Mouse (Mus musculus): ENCODE data around the gene Mark2. TPM values are rescaled to one million over a fixed set of nuclear protein-coding genes. Genes with fewer than 3 reads are reported as not detected.
A peak's percentile ranks its signal among the peaks of the same experiment; 100 is the strongest.
"Not testable (repeated sequence)": the region's sequence is repeated elsewhere in the genome, so short reads cannot be mapped to it uniquely, and the experiment has no call there.

Gene Mark2
- 36.5 and 38.5 TPM in 2 replicates for polyA plus RNA-seq (2011; ENCODE audit: insufficient read length, low read depth, missing spikeins)

GRCm38 (mm10) chr19:7341512-7342397 is at the start of gene Mark2:
TSS of gene Mark2 (minus strand) at chr19:7341860.
- Histone ChIP-seq H3K4me1 (ENCODE audit: control insufficient read depth, insufficient read depth, low read length) (peaks cover 16% of the 10 kb centered on the region), H3K27ac (ENCODE audit: insufficient read depth, low read length) (peak within 1 kb of the TSS; percentile 20), H3K4me3 (ENCODE audit: insufficient read depth, low read length) (peak within 1 kb of the TSS; percentile 99)
- TF ChIP-seq CTCF (IDR thresholded peaks at IDR 0.05; ENCODE audit: borderline replicate concordance, insufficient read depth, low read length) = no peak
- peak; percentile 71 for TF ChIP-seq POLR2A (IDR thresholded peaks at IDR 0.05; ENCODE audit: low read depth, low read length)

- H3K4me3 ChIP-seq (ENCODE audit: insufficient read depth, low read length) = no peak overlapping the region
- TF ChIP-seq CTCF (IDR thresholded peaks at IDR 0.05; ENCODE audit: borderline replicate concordance, insufficient read depth, low read length) = no peak
- no peak for TF ChIP-seq POLR2A (IDR thresholded peaks at IDR 0.05; ENCODE audit: low read depth, low read length)
- no peaks in the 10 kb centered on the region for H3K4me1 ChIP-seq (ENCODE audit: control insufficient read depth, insufficient read depth, low read length)
- no peak overlapping the region for H3K27ac ChIP-seq (ENCODE audit: insufficient read depth, low read length)
These were observed 46.8 kb upstream of the Mark2 start for GRCm38 (mm10) chr19:7388488-7388887.

DNA sequence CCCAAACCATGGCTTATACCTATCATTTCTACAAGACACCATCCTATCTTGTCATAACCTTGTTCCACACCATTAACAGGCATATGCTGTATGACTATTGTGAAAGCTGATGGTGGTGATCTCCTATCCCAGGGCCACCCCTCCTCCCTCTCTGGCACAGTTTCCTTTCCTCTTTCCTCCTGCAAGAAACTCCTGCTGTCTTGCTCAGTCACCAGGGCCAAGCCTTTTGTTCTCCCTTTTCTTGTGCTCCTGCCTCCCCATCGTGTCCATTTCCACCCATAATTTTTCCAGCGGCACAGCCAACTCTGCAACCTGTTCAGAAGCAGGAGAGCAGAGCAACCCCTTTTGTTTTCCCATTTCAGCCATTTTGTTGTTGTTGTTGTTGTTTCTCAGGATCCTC is 44.4 kb upstream of the Mark2 start:
- no peak overlapping the region for H3K27ac ChIP-seq (ENCODE audit: insufficient read depth, low read length)
- 0 out of 2 replicates have a peak, but pooled peaks cover 3% of the 10 kb centered on the region for H3K4me1 ChIP-seq (ENCODE audit: control insufficient read depth, insufficient read depth, low read length)
- TF ChIP-seq POLR2A (IDR thresholded peaks at IDR 0.05; ENCODE audit: low read depth, low read length) (no peak), CTCF (IDR thresholded peaks at IDR 0.05; ENCODE audit: borderline replicate concordance, insufficient read depth, low read length) (no peak)

GRCm38 (mm10) chr19:7382903-7383865 is 41.5 kb upstream of the Mark2 start, which contains the start of gene Spindoc:
TSS of gene Spindoc (minus strand) at chr19:7382994.
- Histone ChIP-seq H3K27ac (ENCODE audit: insufficient read depth, low read length) (peak within 1 kb of the TSS; percentile 58), H3K4me1 (ENCODE audit: control insufficient read depth, insufficient read depth, low read length) (peaks cover 5% of the 10 kb centered on the region), H3K4me3 (ENCODE audit: insufficient read depth, low read length) (peak within 1 kb of the TSS; percentile 94)
- TF ChIP-seq POLR2A (IDR thresholded peaks at IDR 0.05; ENCODE audit: low read depth, low read length) (peak; percentile 96), CTCF (IDR thresholded peaks at IDR 0.05; ENCODE audit: borderline replicate concordance, insufficient read depth, low read length) (no peak)

More for the DNA sequence above, 44.4 kb upstream of the Mark2 start:
- no peak overlapping the region for H3K4me3 ChIP-seq (ENCODE audit: insufficient read depth, low read length)

DNA sequence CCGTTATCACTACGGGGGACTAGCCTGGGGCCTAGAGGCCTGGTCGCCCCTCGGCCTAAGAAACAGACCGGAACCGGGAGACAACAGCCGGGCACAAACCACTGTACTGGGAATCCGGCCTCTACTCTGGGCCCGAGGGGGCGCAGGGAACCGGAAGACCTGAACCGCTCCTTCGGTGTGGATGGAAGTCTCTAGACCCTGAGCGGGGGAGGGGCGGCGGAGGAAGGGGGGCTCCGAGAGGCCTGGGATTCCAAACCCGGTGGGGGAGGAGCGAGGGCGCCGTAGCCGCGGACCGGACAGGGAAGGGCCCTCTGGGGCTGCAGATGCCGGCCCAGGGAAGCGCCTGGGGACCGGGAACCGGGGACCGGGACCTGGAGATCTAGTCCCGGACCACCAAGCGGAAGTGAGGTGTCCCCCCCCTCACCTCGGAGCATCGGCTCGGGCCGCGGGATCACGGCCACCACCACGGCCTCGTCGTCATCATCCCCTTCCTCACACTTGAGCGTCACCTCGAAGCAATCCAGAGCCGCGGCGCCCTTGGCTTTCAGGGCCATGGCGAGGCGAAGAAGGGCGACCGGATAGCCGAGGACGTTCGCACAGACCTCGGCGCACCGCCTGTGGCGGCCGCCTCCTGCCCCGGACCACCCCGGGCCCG is 40.7 kb upstream of the Mark2 start:
- TF ChIP-seq CTCF (IDR thresholded peaks at IDR 0.05; ENCODE audit: borderline replicate concordance, insufficient read depth, low read length) (no peak), POLR2A (IDR thresholded peaks at IDR 0.05; ENCODE audit: low read depth, low read length) (no peak)
- Histone ChIP-seq H3K27ac (ENCODE audit: insufficient read depth, low read length) (peak overlapping the region; percentile 58), H3K4me3 (ENCODE audit: insufficient read depth, low read length) (peak overlapping the region; percentile 94), H3K4me1 (ENCODE audit: control insufficient read depth, insufficient read depth, low read length) (peaks cover 5% of the 10 kb centered on the region)

DNA sequence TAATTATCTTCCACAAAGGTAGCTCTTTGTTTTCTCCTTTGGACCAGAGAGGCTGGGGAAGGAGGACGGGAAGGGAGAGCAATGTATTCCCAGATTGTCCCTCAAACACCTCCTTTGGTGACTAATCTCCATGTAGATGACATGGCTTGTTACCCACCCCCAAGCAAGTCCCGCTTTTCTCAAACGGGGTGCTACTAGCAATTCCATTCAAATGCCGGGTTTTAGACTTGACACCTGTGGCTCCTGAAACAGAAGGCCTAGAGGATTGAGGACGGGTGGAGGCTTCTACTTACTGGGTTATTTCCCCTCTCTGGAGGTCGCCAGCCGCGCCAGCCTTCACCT is 40.2 kb upstream of the Mark2 start:
- H3K4me1 ChIP-seq (ENCODE audit: control insufficient read depth, insufficient read depth, low read length) = peaks cover 5% of the 10 kb centered on the region
- peak overlapping the region; percentile 58; the same call in 1 of the 2 replicates for H3K27ac ChIP-seq (ENCODE audit: insufficient read depth, low read length)
- H3K4me3 ChIP-seq (ENCODE audit: insufficient read depth, low read length) = peak overlapping the region; percentile 94
- TF ChIP-seq CTCF (IDR thresholded peaks at IDR 0.05; ENCODE audit: borderline replicate concordance, insufficient read depth, low read length) (no peak), POLR2A (IDR thresholded peaks at IDR 0.05; ENCODE audit: low read depth, low read length) (no peak)

DNA sequence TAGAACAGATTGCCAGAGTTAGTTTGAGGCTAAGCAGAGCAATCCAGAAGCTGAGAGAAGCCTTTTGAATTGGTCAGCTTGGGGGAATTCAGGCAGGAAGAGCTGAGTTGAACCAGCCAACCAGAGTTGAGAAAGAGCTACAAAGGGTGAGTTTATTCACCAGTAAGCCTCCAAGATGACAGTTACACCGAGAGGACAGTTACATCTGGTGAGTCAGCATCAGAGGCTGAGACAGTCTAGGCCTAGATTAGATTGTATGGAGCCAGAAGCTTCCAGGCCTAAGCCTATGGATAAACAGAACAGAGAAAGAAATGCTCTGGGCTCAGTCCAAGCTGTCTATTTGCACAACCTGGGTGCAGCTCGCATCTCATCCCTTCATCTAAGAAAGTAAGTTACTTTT is 36.0 kb upstream of the Mark2 start:
- Histone ChIP-seq H3K27ac (ENCODE audit: insufficient read depth, low read length) (no peak overlapping the region), H3K4me1 (ENCODE audit: control insufficient read depth, insufficient read depth, low read length) (peaks cover 5% of the 10 kb centered on the region), H3K4me3 (ENCODE audit: insufficient read depth, low read length) (no peak overlapping the region)
- TF ChIP-seq CTCF (IDR thresholded peaks at IDR 0.05; ENCODE audit: borderline replicate concordance, insufficient read depth, low read length) (no peak), POLR2A (IDR thresholded peaks at IDR 0.05; ENCODE audit: low read depth, low read length) (no peak)

DNA sequence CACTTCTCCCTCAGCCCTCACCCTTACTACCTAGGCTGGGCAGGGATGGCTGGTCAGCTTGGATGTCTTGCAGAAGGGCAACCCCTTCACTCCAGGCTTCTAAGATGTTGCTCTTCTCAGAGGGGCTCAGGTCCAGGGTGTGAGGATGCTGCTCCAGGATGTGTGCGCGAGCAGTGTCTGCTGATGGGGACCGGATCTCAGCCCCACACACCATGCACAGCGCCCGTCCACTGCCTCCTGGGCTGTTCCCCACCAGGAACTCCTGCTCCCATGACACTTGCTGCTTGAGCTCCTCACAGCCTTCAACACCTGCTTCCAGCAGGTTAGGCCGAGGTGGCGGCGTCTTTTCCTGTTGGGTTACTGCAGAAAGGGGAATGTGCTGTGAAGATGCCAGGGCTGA is 32.8 kb upstream of the Mark2 start:
- H3K4me3 ChIP-seq (ENCODE audit: insufficient read depth, low read length) = no peak overlapping the region
- TF ChIP-seq CTCF (IDR thresholded peaks at IDR 0.05; ENCODE audit: borderline replicate concordance, insufficient read depth, low read length) (no peak), POLR2A (IDR thresholded peaks at IDR 0.05; ENCODE audit: low read depth, low read length) (no peak)
- no peaks in the 10 kb centered on the region for H3K4me1 ChIP-seq (ENCODE audit: control insufficient read depth, insufficient read depth, low read length)
- H3K27ac ChIP-seq (ENCODE audit: insufficient read depth, low read length) = no peak overlapping the region

DNA sequence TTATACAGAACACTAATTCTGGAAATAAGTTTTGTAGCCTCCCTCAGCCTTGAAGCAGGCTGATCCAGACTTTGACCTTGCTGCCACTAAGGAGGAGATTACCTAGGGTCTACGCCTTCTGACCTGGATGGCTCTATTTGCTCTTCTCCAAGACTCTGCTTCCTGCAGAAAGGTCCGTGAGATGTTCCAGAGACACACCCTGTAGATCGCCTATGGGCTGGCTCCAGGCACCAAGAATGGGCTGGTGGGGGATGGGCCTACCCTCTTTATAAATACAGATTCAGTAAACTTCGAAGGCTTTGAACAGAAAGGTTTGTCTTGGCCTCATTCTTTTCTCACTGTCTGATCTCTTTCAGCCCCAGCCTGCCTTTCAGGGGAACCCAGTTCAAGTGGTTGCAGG is 27.8 kb upstream of the Mark2 start:
- not testable (repeated sequence) for H3K27ac ChIP-seq (ENCODE audit: insufficient read depth, low read length); H3K4me3 ChIP-seq (ENCODE audit: insufficient read depth, low read length); H3K4me1 ChIP-seq (ENCODE audit: control insufficient read depth, insufficient read depth, low read length)

Measured in embryonic fibroblast, embryonic 13.5 days (primary cell).